Mouse (Mus musculus) heart, embryonic 13.5 days (tissue): Measurements from ENCODE around the gene Mcm2. TPM values are rescaled to one million over a fixed set of nuclear protein-coding genes. Genes with fewer than 3 reads are reported as not detected.

ENCODE experiments used
- ATAC-seq: fragments of 200-750 bp; cut with Nextera tagmentation; 2 replicates; pipeline ENCODE4 v1.8.0; 2017; ENCODE audit warnings: moderate TSS enrichment; ENCODE audit not compliant: insufficient number of reproducible peaks, low FRiP score, low TSS enrichment; ENCODE audit errors: extremely low read depth
- H3K27ac ChIP-seq: fragments of 300-500 bp; sonication (generic); replicated peaks from 2 replicates; pipeline ENCODE4 v1.5.1; 2015; ENCODE audit warnings: moderate library complexity, mild to moderate bottlenecking, inconsistent platforms
- H3K27me3 ChIP-seq: fragments of 300-500 bp; sonication (generic); replicated peaks from 2 replicates; pipeline ENCODE4 v1.6.1; 2015; ENCODE audit warnings: mild to moderate bottlenecking, inconsistent platforms
- H3K36me3 ChIP-seq: fragments of 300-500 bp; sonication (generic); 2 replicates; pipeline ENCODE4 v1.6.1; 2015; ENCODE audit warnings: mild to moderate bottlenecking, inconsistent platforms
- H3K4me1 ChIP-seq: fragments of 300-500 bp; sonication (generic); 2 replicates; pipeline ENCODE4 v1.6.1; 2015; ENCODE audit warnings: inconsistent platforms
- H3K4me2 ChIP-seq: fragments of 300-500 bp; sonication (generic); 2 replicates; pipeline ENCODE4 v1.6.1; 2015; ENCODE audit warnings: inconsistent platforms, mild to moderate bottlenecking, moderate library complexity
- H3K4me3 ChIP-seq: fragments of 300-500 bp; sonication (generic); 2 replicates; pipeline ENCODE4 v1.5.1; 2015; ENCODE audit warnings: moderate library complexity, mild to moderate bottlenecking, inconsistent platforms
- H3K9ac ChIP-seq: fragments of 300-500 bp; sonication (generic); 2 replicates; pipeline ENCODE4 v1.6.1; 2015; ENCODE audit warnings: inconsistent platforms, mild to moderate bottlenecking, moderate library complexity
- H3K9me3 ChIP-seq: fragments of 300-500 bp; sonication (generic); 2 replicates; pipeline ENCODE4 v1.6.1; 2016; ENCODE audit warnings: inconsistent platforms
- WGBS: fragments of 180-500 bp; shearing (Covaris S2); methylation state at CpG from one replicate; pipeline ENCODE4 v1.1.7; 2015; ENCODE audit warnings: mixed read lengths; 5-methylcytosine and 5-hydroxymethylcytosine counted together
- polyA plus RNA-seq: library from polyadenylated mRNA; unstranded; fragments of >200 nt; fragmentation: Nextera tagmentation; extraction: Ambion mirVana; gene quantifications from 2 replicates; pipeline ENCODE4 v1.2.1, GENCODE M21; 2015

Gene Mcm2
- polyA plus RNA-seq, 1 experiment from 2014 or later, result 98.3 TPM

DNA sequence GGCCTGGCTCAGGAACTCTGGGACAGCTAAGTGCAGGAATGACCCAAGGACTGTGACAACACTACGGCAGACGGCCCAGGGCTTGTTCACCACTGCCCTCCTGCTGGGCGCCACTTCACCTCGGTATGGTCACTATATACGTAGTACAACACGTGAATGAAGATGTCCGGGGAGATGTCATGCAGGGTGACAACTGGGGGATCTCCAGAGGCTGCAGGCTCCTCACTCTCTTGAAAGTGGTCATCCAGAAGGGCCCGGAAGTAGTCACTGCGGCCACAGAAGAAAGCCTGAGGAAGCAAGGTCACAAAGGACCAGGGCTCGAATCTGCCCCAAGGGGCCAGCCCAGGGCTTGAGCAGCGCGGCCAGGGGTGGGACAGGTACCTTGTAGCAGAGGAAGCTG is 60.6 kb downstream of the Mcm2 start:
- H3K4me3 ChIP-seq, result no peak overlapping the region
- no peak overlapping the region for H3K4me2 ChIP-seq
- H3K36me3 ChIP-seq, result peaks cover 52% of the 10 kb centered on the region
- H3K27me3 ChIP-seq, result no peaks in the 10 kb centered on the region
- no peak overlapping the region for H3K9ac ChIP-seq
- no peaks in the 10 kb centered on the region for H3K9me3 ChIP-seq
- ATAC-seq, result no peak
- H3K4me1 ChIP-seq, result peaks cover 33% of the 10 kb centered on the region
- WGBS, result 86% methylated on average over 12 of the region's 12 CpGs
- no peak overlapping the region for H3K27ac ChIP-seq

- WGBS, result 84% methylated on average over 28 of the region's 28 CpGs
- Histone ChIP-seq H3K27me3 (no peaks in the 10 kb centered on the region), H3K9me3 (no peaks in the 10 kb centered on the region), H3K36me3 (peaks cover 52% of the 10 kb centered on the region), H3K4me3 (no peak overlapping the region), H3K4me2 (no peak overlapping the region), H3K4me1 (peaks cover 41% of the 10 kb centered on the region), H3K9ac (no peak overlapping the region), H3K27ac (no peak overlapping the region)
- no peak for ATAC-seq
Measured at GRCm38 (mm10) chr6:88836178-88836819, 62.3 kb downstream of the Mcm2 start.

- 69% methylated on average over 5 of the region's 5 CpGs for WGBS
- Histone ChIP-seq H3K27me3 (0 out of 2 replicates have a peak, but pooled peaks cover 2% of the 10 kb centered on the region), H3K27ac (0 out of 2 replicates have a peak overlapping the region, but pooled peaks have one; percentile 8), H3K9ac (no peak overlapping the region), H3K4me3 (no peak overlapping the region), H3K4me2 (no peak overlapping the region), H3K4me1 (peaks cover 31% of the 10 kb centered on the region), H3K9me3 (no peaks in the 10 kb centered on the region), H3K36me3 (peaks cover 52% of the 10 kb centered on the region)
- ATAC-seq, result no peak
Measured at GRCm38 (mm10) chr6:88835047-88835446, 63.5 kb downstream of the Mcm2 start.

Other genes starting within 250 kb of the Mcm2 start
- gene Mgll, start 174.4 kb downstream of the Mcm2 start, polyA plus RNA-seq, result 13.8 and 19.6 TPM in 2 replicates
- gene Abtb1, start 56.8 kb downstream of the Mcm2 start, polyA plus RNA-seq, result 23.7 and 26.0 TPM in 2 replicates
- 44.1 and 46.1 TPM in 2 replicates for gene Podxl2, start 23.7 kb downstream of the Mcm2 start, polyA plus RNA-seq
- gene Tpra1, start 3.5 kb upstream of the Mcm2 start, polyA plus RNA-seq, result 39.8 and 47.0 TPM in 2 replicates